In genomic region chr11:116273469-116274044, GRCm38 (mm10) we compare ENCODE assay signal across 8 mouse cellular contexts. TPM values are rescaled to one million over a fixed set of nuclear protein-coding genes. Genes with fewer than 3 reads are reported as not detected.
A peak's percentile ranks its signal among the peaks of the same experiment; 100 is the strongest.
DNase-seq lines count a peak whose midpoint lies in the region; ATAC-seq and TF ChIP-seq lines count a peak whose summit lies in the region.

No protein-coding gene starts in this region.

- H3K9me3 ChIP-seq in embryonic facial prominence, embryonic 12.5 days = no peaks in the 10 kb centered on the region
- H3K9me3 ChIP-seq in intestine, embryonic 14.5 days (ENCODE audit: control insufficient read depth, low read length) = no peaks in the 10 kb centered on the region
- no peaks in the 10 kb centered on the region for H3K9me3 ChIP-seq in neural tube, embryonic 12.5 days

- peak overlapping the region; percentile 77 for H3K4me3 ChIP-seq in lung, adult 2 months (replicated peaks; ENCODE audit: extremely low read depth, low read depth, low read length)
- peak overlapping the region; percentile 71 for H3K4me3 ChIP-seq in embryonic facial prominence, embryonic 12.5 days
- peak overlapping the region; percentile 99 for H3K4me3 ChIP-seq in intestine, embryonic 14.5 days (ENCODE audit: low read depth, low read length)
- peak overlapping the region; percentile 88 for H3K4me3 ChIP-seq in neural tube, embryonic 12.5 days

- ATAC-seq in embryonic facial prominence, embryonic 12.5 days (ENCODE audit: insufficient number of reproducible peaks, insufficient read depth, low FRiP score, low TSS enrichment) = peak; percentile 17; the same call in 1 of the 2 replicates
- ATAC-seq in intestine, embryonic 14.5 days (replicated peaks; ENCODE audit: low FRiP score, low TSS enrichment, low read depth) = peak; percentile 50; the same call in 1 of the 2 replicates
- ATAC-seq in neural tube, embryonic 12.5 days (ENCODE audit: low FRiP score, low read depth) = no peak; the same call in 1 of the 2 replicates

- H3K4me2 ChIP-seq in embryonic facial prominence, embryonic 12.5 days (replicated peaks) = peak overlapping the region; percentile 66
- H3K4me2 ChIP-seq in intestine, embryonic 14.5 days (ENCODE audit: low read length) = peak overlapping the region; percentile 86
- H3K4me2 ChIP-seq in neural tube, embryonic 12.5 days (replicated peaks) = peak overlapping the region; percentile 97

- peaks cover 4% of the 10 kb centered on the region; the same call in 1 of the 2 replicates for H3K4me1 ChIP-seq in lung, adult 2 months (ENCODE audit: control insufficient read depth, insufficient read depth, low read length)
- peaks cover 11% of the 10 kb centered on the region; the same call in 1 of the 2 replicates for H3K4me1 ChIP-seq in embryonic facial prominence, embryonic 12.5 days
- H3K4me1 ChIP-seq in intestine, embryonic 14.5 days (replicated peaks; ENCODE audit: control insufficient read depth, insufficient read depth, low read length) = peaks cover 17% of the 10 kb centered on the region
- peaks cover 17% of the 10 kb centered on the region for H3K4me1 ChIP-seq in neural tube, embryonic 12.5 days

- H3K27me3 ChIP-seq in embryonic facial prominence, embryonic 12.5 days = no peaks in the 10 kb centered on the region
- H3K27me3 ChIP-seq in intestine, embryonic 14.5 days (replicated peaks; ENCODE audit: control insufficient read depth, insufficient read depth, low read length) = no peaks in the 10 kb centered on the region
- no peaks in the 10 kb centered on the region for H3K27me3 ChIP-seq in neural tube, embryonic 12.5 days (replicated peaks)

- no peak for TF ChIP-seq POLR2A in lung, adult 2 months (IDR thresholded peaks at IDR 0.05; ENCODE audit: borderline replicate concordance, extremely low read depth, low read depth, low read length)

- no peak for DNase-seq in lung, adult 2 months
- no peak for DNase-seq in lung, postnatal 14 days
- DNase-seq in intestine, embryonic 14.5 days (ENCODE audit: low spot score) = no peak
- DNase-seq in frontal cortex, adult 2 months (ENCODE audit: extremely low spot score in 1 of 2, low spot score in 1 of 2) = no peak
- no peak for DNase-seq in adipocyte (ENCODE audit: low spot score)
- no peak for DNase-seq in urinary bladder, adult 18-20 months (ENCODE audit: low spot score in 2 of 2)

- peak overlapping the region; percentile 80 for H3K9ac ChIP-seq in embryonic facial prominence, embryonic 12.5 days
- H3K9ac ChIP-seq in intestine, embryonic 14.5 days (ENCODE audit: low read length) = peak overlapping the region; percentile 92
- H3K9ac ChIP-seq in neural tube, embryonic 12.5 days = peak overlapping the region; percentile 76

- peaks cover 23% of the 10 kb centered on the region for H3K36me3 ChIP-seq in embryonic facial prominence, embryonic 12.5 days
- H3K36me3 ChIP-seq in intestine, embryonic 14.5 days (ENCODE audit: control insufficient read depth, insufficient read depth, low read length) = peaks cover 32% of the 10 kb centered on the region
- H3K36me3 ChIP-seq in neural tube, embryonic 12.5 days = peaks cover 26% of the 10 kb centered on the region; the same call in 1 of the 2 replicates

- peak overlapping the region; percentile 86 for H3K27ac ChIP-seq in embryonic facial prominence, embryonic 12.5 days
- H3K27ac ChIP-seq in intestine, embryonic 14.5 days (ENCODE audit: low read depth) = peak overlapping the region; percentile 80
- no peak overlapping the region for H3K27ac ChIP-seq in neural tube, embryonic 12.5 days

- TF ChIP-seq CTCF in lung, adult 2 months (IDR thresholded peaks at IDR 0.05; ENCODE audit: insufficient read depth, low read length) = no peak

- under 1% methylated on average over 39 of the region's 39 CpGs for WGBS in lung, adult 2 months
- under 1% methylated on average over 39 of the region's 39 CpGs for WGBS in embryonic facial prominence, embryonic 12.5 days
- WGBS in intestine, embryonic 14.5 days = 1% methylated on average over 31 of the region's 39 CpGs
- WGBS in neural tube, embryonic 12.5 days = under 1% methylated on average over 39 of the region's 39 CpGs

RNA-seq across cellular contexts. Expression of gene Srp68, which starts 0.5 kb away (rescaled TPM):
- 29.7 and 42.9 TPM in 2 replicates for polyA plus RNA-seq in lung, adult 2 months (2012; rRNA removed)
- polyA plus RNA-seq in embryonic facial prominence, embryonic 12.5 days (2016; fragmentation: Nextera tagmentation; extraction: Ambion mirVana) = 105 and 107 TPM in 2 replicates
- polyA plus RNA-seq in intestine, embryonic 14.5 days (2014; fragmentation: Nextera tagmentation; extraction: Ambion mirVana) = 78.1 and 83.2 TPM in 2 replicates
- polyA plus RNA-seq in neural tube, embryonic 12.5 days (2016; fragmentation: Nextera tagmentation; extraction: Ambion mirVana) = 85.3 and 88.4 TPM in 2 replicates
- polyA plus RNA-seq in frontal cortex, adult 2 months (2012; rRNA removed) = 63.4 and 63.9 TPM in 2 replicates

RNA-seq across cellular contexts. Expression of gene Galr2, which starts 7.2 kb away (rescaled TPM):
- 0.10 and 0.18 TPM in 2 replicates for polyA plus RNA-seq in lung, adult 2 months (2012; rRNA removed)
- 0.47 and 0.56 TPM in 2 replicates for polyA plus RNA-seq in embryonic facial prominence, embryonic 12.5 days (2016; fragmentation: Nextera tagmentation; extraction: Ambion mirVana)
- 0.11 and 0.15 TPM in 2 replicates for polyA plus RNA-seq in intestine, embryonic 14.5 days (2014; fragmentation: Nextera tagmentation; extraction: Ambion mirVana)
- polyA plus RNA-seq in neural tube, embryonic 12.5 days (2016; fragmentation: Nextera tagmentation; extraction: Ambion mirVana) = 1.4 and 2.0 TPM in 2 replicates
- polyA plus RNA-seq in frontal cortex, adult 2 months (2012; rRNA removed) = not detected in 2 replicates

RNA-seq across cellular contexts. Expression of gene Exoc7, which starts 33.5 kb away (rescaled TPM):
- 29.9 and 33.2 TPM in 2 replicates for polyA plus RNA-seq in lung, adult 2 months (2012; rRNA removed)
- 78.8 and 83.9 TPM in 2 replicates for polyA plus RNA-seq in embryonic facial prominence, embryonic 12.5 days (2016; fragmentation: Nextera tagmentation; extraction: Ambion mirVana)
- polyA plus RNA-seq in intestine, embryonic 14.5 days (2014; fragmentation: Nextera tagmentation; extraction: Ambion mirVana) = 63.8 TPM in 2 replicates
- 75.5 and 89.3 TPM in 2 replicates for polyA plus RNA-seq in neural tube, embryonic 12.5 days (2016; fragmentation: Nextera tagmentation; extraction: Ambion mirVana)
- 89.7 and 97.5 TPM in 2 replicates for polyA plus RNA-seq in frontal cortex, adult 2 months (2012; rRNA removed)

RNA-seq across cellular contexts. Expression of gene Evpl, which starts 35.7 kb away (rescaled TPM):
- polyA plus RNA-seq in lung, adult 2 months (2012; rRNA removed) = 3.6 and 16.8 TPM in 2 replicates
- polyA plus RNA-seq in embryonic facial prominence, embryonic 12.5 days (2016; fragmentation: Nextera tagmentation; extraction: Ambion mirVana) = 2.9 and 3.1 TPM in 2 replicates
- 3.2 and 3.7 TPM in 2 replicates for polyA plus RNA-seq in intestine, embryonic 14.5 days (2014; fragmentation: Nextera tagmentation; extraction: Ambion mirVana)
- polyA plus RNA-seq in neural tube, embryonic 12.5 days (2016; fragmentation: Nextera tagmentation; extraction: Ambion mirVana) = 0.76 and 0.95 TPM in 2 replicates
- 1.0 and 1.1 TPM in 2 replicates for polyA plus RNA-seq in frontal cortex, adult 2 months (2012; rRNA removed)
